In genomic region chr5:100643253-100643990, GRCm38 (mm10) we compare ENCODE assay signal across 9 mouse cellular contexts. TPM values are rescaled to one million over a fixed set of nuclear protein-coding genes. Genes with fewer than 3 reads are reported as not detected.
DNase-seq lines count a peak whose midpoint lies in the region; ATAC-seq and TF ChIP-seq lines count a peak whose summit lies in the region.
"Had no signal": no experiment of that assay in that cellular context is flagged by ENCODE, and none has a peak within 500 bp of the region (broad histone marks: within the 10 kb centered on the region; RNA-seq: fewer than 3 reads in every experiment).

No protein-coding gene starts in this region.

- peak overlapping the region; percentile 65; the same call in 1 of the 2 replicates for H3K4me3 ChIP-seq in G1E (ENCODE audit: low read depth, low read length)
- no peak overlapping the region for H3K4me3 ChIP-seq in intestine, postnatal 0 days (ENCODE audit: low read depth, low read length)
- no peak overlapping the region for H3K4me3 ChIP-seq in forebrain, embryonic 12.5 days (replicated peaks)

- H3K9me3 ChIP-seq in G1E (replicated peaks) = no peaks in the 10 kb centered on the region
- H3K9me3 ChIP-seq in intestine, postnatal 0 days (ENCODE audit: control insufficient read depth) = no peaks in the 10 kb centered on the region
- no peaks in the 10 kb centered on the region for H3K9me3 ChIP-seq in forebrain, embryonic 12.5 days

- peaks cover 5% of the 10 kb centered on the region; the same call in 1 of the 2 replicates for H3K27me3 ChIP-seq in G1E (ENCODE audit: insufficient read depth, low read length)
- H3K27me3 ChIP-seq in intestine, postnatal 0 days (replicated peaks; ENCODE audit: control insufficient read depth, insufficient read depth, low read length) = no peaks in the 10 kb centered on the region
- H3K27me3 ChIP-seq in forebrain, embryonic 12.5 days = no peaks in the 10 kb centered on the region

- DNase-seq in kidney, adult 9 months = peak; percentile 48
- DNase-seq in kidney, adult 11 months = no peak
- DNase-seq in G1E (ENCODE audit: low spot score) = peak; percentile 29
- DNase-seq in cerebellum, postnatal 25 days = peak; percentile 52 to 74
- no peak for DNase-seq in gastrocnemius, postnatal 36 days

- H3K4me2 ChIP-seq in intestine, postnatal 0 days (replicated peaks; ENCODE audit: low read depth) = no peak overlapping the region
- H3K4me2 ChIP-seq in forebrain, embryonic 12.5 days = no peak overlapping the region

- TF ChIP-seq CTCF in G1E (IDR thresholded peaks at IDR 0.05; ENCODE audit: low read depth, low read length) = no peak
- no peak for TF ChIP-seq CTCF in intestine, postnatal 0 days (IDR thresholded peaks at IDR 0.05; ENCODE audit: low read depth)

- peak overlapping the region; percentile 65 for H3K27ac ChIP-seq in intestine, postnatal 0 days (ENCODE audit: low read depth, low read length)
- H3K27ac ChIP-seq in forebrain, embryonic 12.5 days = no peak overlapping the region
- H3K27ac ChIP-seq: kidney, postnatal 0 days had no signal

- intact Hi-C loops in gastrocnemius, postnatal 36 days (cut with DNase I) = no loop called here

- 34% methylated on average over 12 of the region's 12 CpGs for WGBS in intestine, postnatal 0 days
- 77% methylated on average over 12 of the region's 12 CpGs for WGBS in forebrain, embryonic 12.5 days

- no peaks in the 10 kb centered on the region for H3K36me3 ChIP-seq in G1E (replicated peaks)
- H3K36me3 ChIP-seq in intestine, postnatal 0 days (ENCODE audit: control insufficient read depth, insufficient read depth) = no peaks in the 10 kb centered on the region
- no peaks in the 10 kb centered on the region for H3K36me3 ChIP-seq in forebrain, embryonic 12.5 days (replicated peaks)

- ATAC-seq in G1E (ENCODE audit: extremely low read depth, insufficient number of reproducible peaks, low FRiP score, poor library complexity, severe bottlenecking) = no peak
- peak; percentile 0; the same call in 1 of the 2 replicates for ATAC-seq in intestine, postnatal 0 days
- peak; percentile 28; the same call in 1 of the 2 replicates for ATAC-seq in neutrophil, adult 5-6 weeks (ENCODE audit: extremely low read depth, insufficient number of reproducible peaks, low FRiP score, poor library complexity, severe bottlenecking)
- no peak for ATAC-seq in forebrain, embryonic 12.5 days (ENCODE audit: low FRiP score)

- peaks cover 93% of the 10 kb centered on the region for H3K4me1 ChIP-seq in G1E (ENCODE audit: insufficient read depth, low read depth, low read length)
- H3K4me1 ChIP-seq in intestine, postnatal 0 days (replicated peaks; ENCODE audit: control insufficient read depth, insufficient read depth, low read length) = peaks cover 15% of the 10 kb centered on the region
- H3K4me1 ChIP-seq in forebrain, embryonic 12.5 days = no peaks in the 10 kb centered on the region

- no peak overlapping the region for H3K9ac ChIP-seq in intestine, postnatal 0 days (ENCODE audit: low read depth, low read length)
- no peak overlapping the region for H3K9ac ChIP-seq in forebrain, embryonic 12.5 days

RNA-seq across cellular contexts. Expression of gene Coq2, which starts 31.5 kb away (rescaled TPM):
- total RNA-seq in G1E (2014; fragmentation: Nextera tagmentation) (19.5 and 21.7 TPM in 2 replicates), G1E (2017) (29.5 and 37.7 TPM in 2 replicates)
- 47.1 and 78.4 TPM in 2 replicates for polyA plus RNA-seq in G1E (2012)
- polyA plus RNA-seq in intestine, postnatal 0 days (2015; fragmentation: Nextera tagmentation; extraction: Ambion mirVana) = 30.8 and 32.4 TPM in 2 replicates
- 38.6 and 39.9 TPM in 2 replicates for total RNA-seq in neutrophil, adult 5-6 weeks (2017)
- polyA plus RNA-seq in forebrain, embryonic 12.5 days (2016; fragmentation: Nextera tagmentation; extraction: Ambion mirVana) = 42.3 and 47.3 TPM in 2 replicates
- total RNA-seq in gastrocnemius, postnatal 36 days (2021) = 10 to 100 TPM; 54.4 to 65.5 TPM

Comparison
In these comparisons a context has a peak if more than half of its experiments do, and no peak if none do; other contexts are left out.
1. DNase-seq: peak in kidney, adult 9 months (single experiment), G1E (single experiment) and cerebellum, postnatal 25 days (2 of 2); none in kidney, adult 11 months (single experiment) and gastrocnemius, postnatal 36 days (0 of 2).
2. ATAC-seq: peak in intestine, postnatal 0 days (single experiment) and neutrophil, adult 5-6 weeks (single experiment); none in G1E (single experiment) and forebrain, embryonic 12.5 days (single experiment).